Mouse (Mus musculus) E14TG2a.4 (cell line): ENCODE data around the gene Polr1d.

Experiments used
- CTCF ChIP-seq: conservative IDR thresholded peaks from 2 replicates; pipeline ENCODE4 v1.5.1; 2014; ENCODE audit warnings: low read length
- POU5F1 ChIP-seq: IDR thresholded peaks from 2 replicates; pipeline ENCODE4 v1.6.1; 2014; ENCODE audit warnings: low read length, borderline replicate concordance

DNA sequence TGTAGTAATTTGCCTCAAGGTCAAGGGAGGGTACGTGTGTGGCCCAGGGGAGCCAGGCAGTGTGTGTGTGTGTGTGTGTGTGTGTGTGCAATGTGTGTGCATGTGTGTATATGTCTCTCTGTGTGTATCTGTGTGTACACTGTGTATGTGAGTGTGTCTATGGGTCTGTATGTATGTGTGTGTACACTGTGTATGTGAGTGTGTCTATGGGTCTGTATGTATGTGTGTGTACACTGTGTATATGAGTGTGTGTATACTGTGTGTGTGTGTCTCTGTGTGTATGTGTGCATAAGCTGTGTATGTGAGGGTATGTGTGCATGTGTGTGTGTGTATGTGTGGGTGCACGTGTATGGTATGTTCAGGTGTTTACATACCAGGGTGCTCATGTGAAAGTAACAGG lies 82.9 kb downstream of the Polr1d start:
- no peak for TF ChIP-seq CTCF
- no peak for TF ChIP-seq POU5F1
